11 mouse cellular contexts compared by ENCODE assay signal in the genomic region with DNA sequence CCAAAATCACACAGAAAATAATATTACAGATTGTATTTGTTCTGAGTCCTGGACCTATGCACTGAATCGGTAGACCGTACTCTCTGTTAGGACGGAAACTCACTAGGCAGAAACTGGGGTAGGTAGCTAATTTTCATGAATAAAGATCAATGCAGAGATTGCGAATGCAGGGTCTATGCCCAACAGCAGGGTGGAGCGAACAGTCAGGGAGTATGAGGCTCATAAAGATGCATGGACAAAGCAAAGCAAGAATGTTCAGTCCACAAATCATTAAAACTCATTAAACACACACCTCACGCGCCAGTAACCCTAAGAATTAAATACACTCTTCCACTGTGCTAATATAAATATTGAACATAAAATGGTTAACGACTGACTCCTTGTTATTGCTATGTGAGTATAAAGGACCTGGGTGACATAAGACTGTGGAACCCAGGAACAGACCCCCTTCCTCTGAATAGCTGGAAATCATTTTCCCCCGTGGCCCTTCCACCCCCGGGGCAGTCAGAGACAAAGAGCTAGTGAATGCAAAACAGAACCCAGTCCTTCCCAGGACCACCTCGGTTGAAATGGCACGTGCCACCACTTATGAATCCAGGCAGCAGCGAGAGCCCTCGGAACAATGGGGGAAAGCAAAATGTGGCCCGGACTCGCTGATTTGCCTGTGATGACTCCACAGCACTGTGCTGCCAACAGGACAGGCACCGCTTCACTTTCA.
DNase-seq lines count a peak whose midpoint lies in the region; ATAC-seq and TF ChIP-seq lines count a peak whose summit lies in the region.
"Had no signal": no experiment of that assay in that cellular context is flagged by ENCODE, and none has a peak within 500 bp of the region (broad histone marks: within the 10 kb centered on the region; RNA-seq: fewer than 3 reads in every experiment).

No protein-coding gene starts in this region.

- no peak for TF ChIP-seq POLR2A in heart, adult 2 months (IDR thresholded peaks at IDR 0.05; ENCODE audit: insufficient read depth, low read depth, low read length)

- peak; percentile 88 for DNase-seq in heart, adult 11 months
- DNase-seq in heart, adult 2 months, result no peak
- DNase-seq in embryo, embryonic 10.5 days (ENCODE audit: low spot score), result peak; percentile 80
- peak; percentile 51 for DNase-seq in heart, postnatal 0 days (ENCODE audit: low spot score)
- peak; percentile 57 for DNase-seq in midbrain, embryonic 10.5 days (ENCODE audit: low spot score)
- DNase-seq in ovary, adult 18-20 months (ENCODE audit: low spot score), result no peak
- no peak for DNase-seq in cerebellum, adult 11-12 months
- DNase-seq: gastrocnemius, postnatal 10 days had no signal

- intact Hi-C loops in heart, adult 2 months (cut with DNase I), result no loop called here

- H3K4me1 ChIP-seq in heart, adult 2 months (ENCODE audit: control insufficient read depth, insufficient read depth, low read length), result no peaks in the 10 kb centered on the region
- H3K4me1 ChIP-seq in heart, postnatal 0 days (ENCODE audit: control insufficient read depth, insufficient read depth), result peaks cover 5% of the 10 kb centered on the region; the same call in 1 of the 2 replicates
- H3K4me1 ChIP-seq in midbrain, embryonic 10.5 days, result peaks cover 17% of the 10 kb centered on the region
- H3K4me1 ChIP-seq: megakaryocyte, embryonic 14.5 days; stomach, embryonic 15.5 days had no signal

- no peak for TF ChIP-seq CTCF in heart, adult 2 months (IDR thresholded peaks at IDR 0.05)
- no peak for TF ChIP-seq CTCF in heart, postnatal 0 days (IDR thresholded peaks at IDR 0.05; ENCODE audit: low read depth)

- H3K79me2 ChIP-seq in heart, adult 2 months (replicated peaks; ENCODE audit: control insufficient read depth, insufficient read depth, low read length), result no peaks in the 10 kb centered on the region

- no peak overlapping the region for H3K27ac ChIP-seq in heart, adult 2 months
- no peak overlapping the region for H3K27ac ChIP-seq in heart, postnatal 0 days (ENCODE audit: low read depth)
- peak overlapping the region; percentile 19; the same call in 1 of the 2 replicates for H3K27ac ChIP-seq in midbrain, embryonic 10.5 days (replicated peaks)
- H3K27ac ChIP-seq: stomach, embryonic 15.5 days had no signal

- no peak overlapping the region for H3K9ac ChIP-seq in heart, adult 2 months (ENCODE audit: low read depth, low read length)
- no peak overlapping the region for H3K9ac ChIP-seq in heart, postnatal 0 days (replicated peaks; ENCODE audit: low read depth, low read length)
- H3K9ac ChIP-seq: stomach, embryonic 15.5 days had no signal

- WGBS in heart, adult 2 months, result 62% methylated on average over 17 of the region's 17 CpGs
- 48% methylated on average over 17 of the region's 17 CpGs for WGBS in heart, postnatal 0 days
- 49% methylated on average over 17 of the region's 17 CpGs for WGBS in midbrain, embryonic 10.5 days

- H3K27me3 ChIP-seq in heart, adult 2 months (ENCODE audit: control insufficient read depth, insufficient read depth, low read length), result no peaks in the 10 kb centered on the region
- peaks cover 15% of the 10 kb centered on the region for H3K27me3 ChIP-seq in heart, postnatal 0 days (ENCODE audit: control insufficient read depth, insufficient read depth, low read length)
- H3K27me3 ChIP-seq in midbrain, embryonic 10.5 days (ENCODE audit: low read depth, poor library complexity, severe bottlenecking), result peaks cover 15% of the 10 kb centered on the region; the same call in 1 of the 2 replicates
- H3K27me3 ChIP-seq: megakaryocyte, embryonic 14.5 days; stomach, embryonic 15.5 days had no signal

- H3K4me3 ChIP-seq in heart, adult 2 months, result no peak overlapping the region
- no peak overlapping the region for H3K4me3 ChIP-seq in heart, postnatal 0 days (ENCODE audit: low read depth, low read length)
- no peak overlapping the region for H3K4me3 ChIP-seq in midbrain, embryonic 10.5 days
- H3K4me3 ChIP-seq: megakaryocyte, embryonic 14.5 days; stomach, embryonic 15.5 days had no signal

- peak; percentile 75; the same call in 1 of the 2 replicates for ATAC-seq in heart, postnatal 0 days (ENCODE audit: insufficient read depth, low read depth)
- no peak for ATAC-seq in frontal cortex, adult (ENCODE audit: low TSS enrichment)

- no peaks in the 10 kb centered on the region for H3K9me3 ChIP-seq in heart, postnatal 0 days (replicated peaks; ENCODE audit: control insufficient read depth, low read length)
- no peaks in the 10 kb centered on the region for H3K9me3 ChIP-seq in midbrain, embryonic 10.5 days (replicated peaks)
- H3K9me3 ChIP-seq: stomach, embryonic 15.5 days had no signal

- H3K4me2 ChIP-seq in heart, postnatal 0 days (ENCODE audit: low read depth, low read length), result peak overlapping the region; percentile 9; the same call in 1 of the 2 replicates
- H3K4me2 ChIP-seq: stomach, embryonic 15.5 days had no signal

- no peak for TF ChIP-seq EP300 in heart, adult 2 months (IDR thresholded peaks at IDR 0.05; ENCODE audit: insufficient read depth, low read depth, low read length)
- no peak for TF ChIP-seq EP300 in heart, postnatal 0 days (IDR thresholded peaks at IDR 0.05; ENCODE audit: low read depth)

- H3K36me3 ChIP-seq in heart, adult 2 months (ENCODE audit: control insufficient read depth, insufficient read depth, low read length), result no peaks in the 10 kb centered on the region
- H3K36me3 ChIP-seq in heart, postnatal 0 days (replicated peaks; ENCODE audit: control insufficient read depth, insufficient read depth, low read length), result no peaks in the 10 kb centered on the region
- no peaks in the 10 kb centered on the region for H3K36me3 ChIP-seq in midbrain, embryonic 10.5 days
- H3K36me3 ChIP-seq: stomach, embryonic 15.5 days had no signal

Comparison
In these comparisons a context has a peak if more than half of its experiments do, and no peak if none do; other contexts are left out.
1. DNase-seq: peak in heart, adult 11 months (single experiment), embryo, embryonic 10.5 days (single experiment), heart, postnatal 0 days (single experiment) and midbrain, embryonic 10.5 days (single experiment); none in heart, adult 2 months (0 of 2), ovary, adult 18-20 months (single experiment) and cerebellum, adult 11-12 months (single experiment).